Mouse (Mus musculus): ENCODE results near the gene Pdcl2. TPM values are rescaled to one million over a fixed set of nuclear protein-coding genes. Genes with fewer than 3 reads are reported as not detected.

The Pdcl2 gene
- total RNA-seq, 1 experiment: 2.0 TPM

DNA sequence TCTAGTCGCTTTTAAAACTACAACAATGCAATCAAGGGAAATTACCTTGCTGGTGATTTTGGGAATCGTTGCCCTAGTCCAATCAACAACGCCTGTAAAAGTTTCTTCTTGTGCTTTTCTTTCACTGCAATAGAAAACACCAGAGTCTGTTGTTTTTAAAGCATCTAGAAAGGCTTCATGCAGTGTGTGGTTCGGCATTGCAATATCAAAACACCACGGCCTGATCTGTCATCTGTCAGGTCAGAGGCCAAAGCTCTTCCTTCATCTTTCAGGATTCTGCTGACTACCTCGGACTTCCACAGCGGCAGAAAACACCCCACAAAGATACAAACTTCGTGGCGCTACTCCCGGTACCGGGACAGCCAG, 27.6 kb downstream of the Pdcl2 start:
- H3K27ac ChIP-seq (ENCODE audit: insufficient read depth, low read depth, low read length, poor library complexity, severe bottlenecking): no peak overlapping the region
- in situ Hi-C loops (cut with MboI; ENCODE audit: low sequenced_read_pairs in 2 of 2, unreplicated experiment in 2 of 2): no loop called here
- no peak for DNase-seq (ENCODE audit: low read depth, low spot score)
- peak overlapping the region; percentile 85 to 91 for H3K4me3 ChIP-seq (ENCODE audit: insufficient read depth in 1 of 2, low read depth in 1 of 2, low read length in 2 of 2, poor library complexity in 1 of 2, severe bottlenecking in 1 of 2)
- peaks cover 0 to 3% of the 10 kb centered on the region in 2 experiments; a peak in 1 of 4 replicates for H3K4me1 ChIP-seq (ENCODE audit: control insufficient read depth in 2 of 2, insufficient read depth in 2 of 2, low read length in 2 of 2, poor library complexity in 1 of 2)
- no peaks in the 10 kb centered on the region for H3K9me3 ChIP-seq (ENCODE audit: control insufficient read depth, insufficient read depth, low read depth, low read length)
- H3K9ac ChIP-seq (ENCODE audit: insufficient read depth, low read depth, low read length, poor library complexity, severe bottlenecking): peak overlapping the region; percentile 87
- no peaks in the 10 kb centered on the region for H3K36me3 ChIP-seq (ENCODE audit: control insufficient read depth, insufficient read depth, low read length, poor library complexity, severe bottlenecking)
- TF ChIP-seq ZC3H11A (IDR thresholded peaks at IDR 0.05; ENCODE audit: borderline replicate concordance, low read depth, low read length) (no peak), CHD2 (IDR thresholded peaks at IDR 0.05; ENCODE audit: low read depth, low read length) (no peak), MAFK (IDR thresholded peaks at IDR 0.05; ENCODE audit: insufficient read depth, low read depth, low read length) (no peak), HCFC1 (IDR thresholded peaks at IDR 0.05; ENCODE audit: borderline replicate concordance, insufficient read depth, low read length) (no peak), ZNF384 (IDR thresholded peaks at IDR 0.05; ENCODE audit: low read depth, low read length) (no peak)

DNA sequence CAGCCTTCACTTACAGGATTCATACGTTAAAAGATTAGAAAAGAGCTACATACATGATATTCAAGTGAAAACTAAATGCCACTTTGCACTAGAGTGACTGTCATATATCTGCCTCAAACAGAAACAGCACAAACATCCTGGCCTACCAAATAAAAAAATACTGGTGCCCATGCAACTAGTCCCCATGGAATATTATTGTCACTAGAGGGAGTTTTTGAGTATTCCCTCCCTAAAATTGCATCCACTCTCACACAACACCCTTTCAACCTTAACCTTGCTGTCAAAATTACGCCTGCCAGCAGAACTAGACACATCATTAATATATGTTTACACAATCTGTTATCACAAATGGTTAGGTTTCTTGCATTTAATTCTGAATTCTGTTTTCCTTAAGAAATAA, 28.9 kb downstream of the Pdcl2 start:
- no peak for TF ChIP-seq HCFC1 (IDR thresholded peaks at IDR 0.05; ENCODE audit: borderline replicate concordance, insufficient read depth, low read length)
- no peak for TF ChIP-seq ZNF384 (IDR thresholded peaks at IDR 0.05; ENCODE audit: low read depth, low read length)
- TF ChIP-seq ZC3H11A (IDR thresholded peaks at IDR 0.05; ENCODE audit: borderline replicate concordance, low read depth, low read length): no peak
- no peak for TF ChIP-seq MAFK (IDR thresholded peaks at IDR 0.05; ENCODE audit: insufficient read depth, low read depth, low read length)
- TF ChIP-seq CHD2 (IDR thresholded peaks at IDR 0.05; ENCODE audit: low read depth, low read length): no peak
- H3K27ac ChIP-seq (ENCODE audit: insufficient read depth, low read depth, low read length, poor library complexity, severe bottlenecking): no peak overlapping the region
- H3K4me3 ChIP-seq (ENCODE audit: insufficient read depth in 1 of 2, low read depth in 1 of 2, low read length in 2 of 2, poor library complexity in 1 of 2, severe bottlenecking in 1 of 2): no peak overlapping the region
- in situ Hi-C loops (cut with MboI; ENCODE audit: low sequenced_read_pairs in 2 of 2, unreplicated experiment in 2 of 2): no loop called here
- DNase-seq (ENCODE audit: low read depth, low spot score): no peak
- H3K9ac ChIP-seq (ENCODE audit: insufficient read depth, low read depth, low read length, poor library complexity, severe bottlenecking): no peak overlapping the region
- H3K36me3 ChIP-seq (ENCODE audit: control insufficient read depth, insufficient read depth, low read length, poor library complexity, severe bottlenecking): no peaks in the 10 kb centered on the region
- H3K4me1 ChIP-seq (ENCODE audit: control insufficient read depth in 2 of 2, insufficient read depth in 2 of 2, low read length in 2 of 2, poor library complexity in 1 of 2): peaks cover 0 to 3% of the 10 kb centered on the region in 2 experiments; a peak in 1 of 4 replicates
- no peaks in the 10 kb centered on the region for H3K9me3 ChIP-seq (ENCODE audit: control insufficient read depth, insufficient read depth, low read depth, low read length)

DNA sequence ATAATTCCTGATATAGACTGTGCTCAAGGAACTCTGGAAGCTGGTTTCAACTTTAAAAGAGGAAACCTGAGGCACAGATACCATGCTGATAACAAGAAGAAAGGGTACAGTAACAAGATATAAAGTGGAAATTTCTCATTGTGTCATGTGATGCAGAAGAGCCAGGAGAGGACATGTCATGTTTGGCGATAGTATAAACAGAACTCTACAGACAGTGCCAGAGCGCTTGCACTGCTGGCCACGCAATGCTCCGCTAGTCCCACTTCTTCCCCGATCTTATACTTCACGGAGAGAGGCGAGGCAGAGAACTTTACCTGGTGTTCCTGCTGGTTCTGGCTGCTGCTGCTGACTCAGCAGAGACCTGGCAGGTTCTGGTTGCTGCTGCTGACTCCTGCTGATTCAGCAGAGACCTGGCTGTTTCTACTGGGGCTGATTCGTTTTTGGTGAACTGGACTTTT, 41.7 kb downstream of the Pdcl2 start:
- Histone ChIP-seq H3K36me3 (ENCODE audit: control insufficient read depth, insufficient read depth, low read length, poor library complexity, severe bottlenecking) (no peaks in the 10 kb centered on the region), H3K4me1 (ENCODE audit: control insufficient read depth in 2 of 2, insufficient read depth in 2 of 2, low read length in 2 of 2, poor library complexity in 1 of 2) (peaks cover 13 to 20% of the 10 kb centered on the region in 2 experiments), H3K4me3 (ENCODE audit: insufficient read depth in 1 of 2, low read depth in 1 of 2, low read length in 2 of 2, poor library complexity in 1 of 2, severe bottlenecking in 1 of 2) (no peak overlapping the region), H3K9me3 (ENCODE audit: control insufficient read depth, insufficient read depth, low read depth, low read length) (no peaks in the 10 kb centered on the region), H3K27ac (ENCODE audit: insufficient read depth, low read depth, low read length, poor library complexity, severe bottlenecking) (no peak overlapping the region), H3K9ac (ENCODE audit: insufficient read depth, low read depth, low read length, poor library complexity, severe bottlenecking) (no peak overlapping the region)
- TF ChIP-seq ZC3H11A (IDR thresholded peaks at IDR 0.05; ENCODE audit: borderline replicate concordance, low read depth, low read length): no peak
- no peak for TF ChIP-seq CHD2 (IDR thresholded peaks at IDR 0.05; ENCODE audit: low read depth, low read length)
- no peak for TF ChIP-seq HCFC1 (IDR thresholded peaks at IDR 0.05; ENCODE audit: borderline replicate concordance, insufficient read depth, low read length)
- TF ChIP-seq ZNF384 (IDR thresholded peaks at IDR 0.05; ENCODE audit: low read depth, low read length): no peak
- peak; percentile 93 for TF ChIP-seq MAFK (IDR thresholded peaks at IDR 0.05; ENCODE audit: insufficient read depth, low read depth, low read length)
- in situ Hi-C loops (cut with MboI; ENCODE audit: low sequenced_read_pairs in 2 of 2, unreplicated experiment in 2 of 2): no loop called here
- no peak for DNase-seq (ENCODE audit: low read depth, low spot score)

DNA sequence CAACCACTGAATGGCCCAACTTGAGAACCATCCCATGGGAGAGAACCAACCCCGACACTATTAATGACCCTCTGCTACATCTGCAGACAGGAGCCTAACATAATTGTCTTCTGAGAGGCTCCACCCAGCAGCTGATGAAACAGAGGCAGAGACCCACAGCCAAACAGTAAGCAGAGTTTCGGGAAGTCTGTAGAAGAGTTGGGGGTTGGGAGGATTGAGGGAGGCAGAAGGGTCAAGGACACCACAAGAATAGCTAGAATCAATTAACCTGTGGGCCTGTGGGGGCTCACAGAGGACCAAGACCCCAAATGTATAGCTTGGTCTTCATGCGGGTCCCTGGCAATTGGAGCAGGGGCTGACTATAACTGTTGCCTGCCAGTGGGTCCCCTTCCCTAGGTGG, 42.7 kb downstream of the Pdcl2 start:
- in situ Hi-C loops (cut with MboI; ENCODE audit: low sequenced_read_pairs in 2 of 2, unreplicated experiment in 2 of 2): no loop called here
- Histone ChIP-seq H3K27ac (ENCODE audit: insufficient read depth, low read depth, low read length, poor library complexity, severe bottlenecking) (peak overlapping the region; percentile 51; the same call in 1 of the 2 replicates), H3K9ac (ENCODE audit: insufficient read depth, low read depth, low read length, poor library complexity, severe bottlenecking) (no peak overlapping the region), H3K4me3 (ENCODE audit: insufficient read depth in 1 of 2, low read depth in 1 of 2, low read length in 2 of 2, poor library complexity in 1 of 2, severe bottlenecking in 1 of 2) (no peak overlapping the region), H3K4me1 (ENCODE audit: control insufficient read depth in 2 of 2, insufficient read depth in 2 of 2, low read length in 2 of 2, poor library complexity in 1 of 2) (peaks cover 13 to 20% of the 10 kb centered on the region in 2 experiments), H3K36me3 (ENCODE audit: control insufficient read depth, insufficient read depth, low read length, poor library complexity, severe bottlenecking) (no peaks in the 10 kb centered on the region), H3K9me3 (ENCODE audit: control insufficient read depth, insufficient read depth, low read depth, low read length) (no peaks in the 10 kb centered on the region)
- TF ChIP-seq MAFK (IDR thresholded peaks at IDR 0.05; ENCODE audit: insufficient read depth, low read depth, low read length) (no peak), CHD2 (IDR thresholded peaks at IDR 0.05; ENCODE audit: low read depth, low read length) (no peak), ZC3H11A (IDR thresholded peaks at IDR 0.05; ENCODE audit: borderline replicate concordance, low read depth, low read length) (no peak), ZNF384 (IDR thresholded peaks at IDR 0.05; ENCODE audit: low read depth, low read length) (no peak), HCFC1 (IDR thresholded peaks at IDR 0.05; ENCODE audit: borderline replicate concordance, insufficient read depth, low read length) (no peak)
- DNase-seq (ENCODE audit: low read depth, low spot score): no peak

DNA sequence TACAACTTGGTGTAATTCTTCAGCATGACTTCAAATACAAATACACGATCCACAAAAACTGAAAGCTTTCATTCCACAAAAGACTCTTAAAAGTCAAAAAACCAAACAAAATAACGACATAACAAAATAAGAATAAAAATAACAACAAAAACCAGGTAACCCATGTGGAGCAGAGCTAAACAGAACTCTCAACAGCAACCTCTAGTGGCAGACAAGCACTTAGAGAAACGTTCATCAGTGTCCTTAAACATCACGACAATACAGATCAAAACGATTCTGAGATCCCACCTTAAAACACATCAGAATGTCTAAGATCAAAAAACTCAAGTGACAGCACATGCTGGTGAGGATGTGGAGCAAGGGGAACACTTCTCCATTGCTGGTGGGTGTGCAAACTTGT, 43.9 kb downstream of the Pdcl2 start:
- H3K4me1 ChIP-seq (ENCODE audit: control insufficient read depth in 2 of 2, insufficient read depth in 2 of 2, low read length in 2 of 2, poor library complexity in 1 of 2): peaks cover 13 to 20% of the 10 kb centered on the region in 2 experiments
- no peaks in the 10 kb centered on the region for H3K36me3 ChIP-seq (ENCODE audit: control insufficient read depth, insufficient read depth, low read length, poor library complexity, severe bottlenecking)
- in situ Hi-C loops (cut with MboI; ENCODE audit: low sequenced_read_pairs in 2 of 2, unreplicated experiment in 2 of 2): no loop called here
- no peaks in the 10 kb centered on the region for H3K9me3 ChIP-seq (ENCODE audit: control insufficient read depth, insufficient read depth, low read depth, low read length)
- no peak for TF ChIP-seq CHD2 (IDR thresholded peaks at IDR 0.05; ENCODE audit: low read depth, low read length)
- TF ChIP-seq HCFC1 (IDR thresholded peaks at IDR 0.05; ENCODE audit: borderline replicate concordance, insufficient read depth, low read length): no peak
- no peak for TF ChIP-seq ZC3H11A (IDR thresholded peaks at IDR 0.05; ENCODE audit: borderline replicate concordance, low read depth, low read length)
- no peak for TF ChIP-seq ZNF384 (IDR thresholded peaks at IDR 0.05; ENCODE audit: low read depth, low read length)
- no peak for TF ChIP-seq MAFK (IDR thresholded peaks at IDR 0.05; ENCODE audit: insufficient read depth, low read depth, low read length)
- no peak overlapping the region for H3K4me3 ChIP-seq (ENCODE audit: insufficient read depth in 1 of 2, low read depth in 1 of 2, low read length in 2 of 2, poor library complexity in 1 of 2, severe bottlenecking in 1 of 2)
- no peak overlapping the region for H3K9ac ChIP-seq (ENCODE audit: insufficient read depth, low read depth, low read length, poor library complexity, severe bottlenecking)
- no peak overlapping the region for H3K27ac ChIP-seq (ENCODE audit: insufficient read depth, low read depth, low read length, poor library complexity, severe bottlenecking)
- no peak for DNase-seq (ENCODE audit: low read depth, low spot score)

All from ES-E14 (cell line).